ENCODE assay signal across 11 mouse cellular contexts in genomic region chr2:61283829-61284601, GRCm38 (mm10).
DNase-seq lines count a peak whose midpoint lies in the region; ATAC-seq and TF ChIP-seq lines count a peak whose summit lies in the region.
"Had no signal": no experiment of that assay in that cellular context is flagged by ENCODE, and none has a peak within 500 bp of the region (broad histone marks: within the 10 kb centered on the region; RNA-seq: fewer than 3 reads in every experiment).

No protein-coding gene starts in this region.

- intact Hi-C loops in heart, adult 2 months (cut with DNase I): no loop called here
- intact Hi-C loops in gastrocnemius, postnatal 14 days (cut with DNase I; ENCODE audit: low total_unique reads): no loop called here

- 54% methylated on average over 9 of the region's 9 CpGs for WGBS in heart, adult 2 months
- WGBS in lung, embryonic 14.5 days: 56% methylated on average over 9 of the region's 9 CpGs
- WGBS in embryonic facial prominence, embryonic 13.5 days: 53% methylated on average over 9 of the region's 9 CpGs

- H3K4me1 ChIP-seq in heart, adult 2 months (ENCODE audit: control insufficient read depth, insufficient read depth, low read length): peaks cover 1% of the 10 kb centered on the region; the same call in 1 of the 2 replicates
- H3K4me1 ChIP-seq in lung, embryonic 14.5 days (ENCODE audit: insufficient read depth): peaks cover 10% of the 10 kb centered on the region; the same call in 1 of the 2 replicates
- H3K4me1 ChIP-seq in embryonic facial prominence, embryonic 13.5 days: peaks cover 10% of the 10 kb centered on the region

- no peak for TF ChIP-seq EP300 in heart, adult 2 months (IDR thresholded peaks at IDR 0.05; ENCODE audit: insufficient read depth, low read depth, low read length)

- H3K27ac ChIP-seq in heart, adult 2 months: no peak overlapping the region
- no peak overlapping the region for H3K27ac ChIP-seq in lung, embryonic 14.5 days (ENCODE audit: low read depth)
- H3K27ac ChIP-seq in embryonic facial prominence, embryonic 13.5 days: no peak overlapping the region
- H3K27ac ChIP-seq: lung, embryonic 15.5 days had no signal

- H3K79me2 ChIP-seq in heart, adult 2 months (replicated peaks; ENCODE audit: control insufficient read depth, insufficient read depth, low read length): no peaks in the 10 kb centered on the region

- H3K9me3 ChIP-seq in lung, embryonic 14.5 days (ENCODE audit: low read depth, low read length): no peaks in the 10 kb centered on the region
- no peaks in the 10 kb centered on the region for H3K9me3 ChIP-seq in embryonic facial prominence, embryonic 13.5 days
- H3K9me3 ChIP-seq: lung, embryonic 15.5 days had no signal

- TF ChIP-seq CTCF in heart, adult 2 months (IDR thresholded peaks at IDR 0.05): no peak
- TF ChIP-seq CTCF in lung, embryonic 14.5 days (IDR thresholded peaks at IDR 0.05; ENCODE audit: low read depth): no peak

- 0 out of 2 replicates have a peak, but pooled peaks have one; percentile 31 for ATAC-seq in lung, embryonic 14.5 days (ENCODE audit: insufficient read depth)
- no peak for ATAC-seq in embryonic facial prominence, embryonic 13.5 days (ENCODE audit: insufficient number of reproducible peaks, insufficient read depth, low FRiP score, low TSS enrichment, low read depth)

- H3K4me3 ChIP-seq in heart, adult 2 months: no peak overlapping the region
- no peak overlapping the region for H3K4me3 ChIP-seq in lung, embryonic 14.5 days (ENCODE audit: low read depth, low read length)
- H3K4me3 ChIP-seq in embryonic facial prominence, embryonic 13.5 days: no peak overlapping the region
- H3K4me3 ChIP-seq: lung, embryonic 15.5 days had no signal

- H3K4me2 ChIP-seq in lung, embryonic 14.5 days: peak overlapping the region; percentile 33; the same call in 1 of the 2 replicates
- peak overlapping the region; percentile 39 for H3K4me2 ChIP-seq in embryonic facial prominence, embryonic 13.5 days
- H3K4me2 ChIP-seq: lung, embryonic 15.5 days had no signal

- no peaks in the 10 kb centered on the region for H3K27me3 ChIP-seq in heart, adult 2 months (ENCODE audit: control insufficient read depth, insufficient read depth, low read length)
- no peaks in the 10 kb centered on the region for H3K27me3 ChIP-seq in lung, embryonic 14.5 days (ENCODE audit: insufficient read depth, low read length)
- H3K27me3 ChIP-seq in embryonic facial prominence, embryonic 13.5 days: no peaks in the 10 kb centered on the region
- H3K27me3 ChIP-seq: lung, embryonic 15.5 days had no signal

- TF ChIP-seq POLR2A in heart, adult 2 months (IDR thresholded peaks at IDR 0.05; ENCODE audit: insufficient read depth, low read depth, low read length): no peak

- DNase-seq in heart, adult 11 months: peak; percentile 76
- no peak for DNase-seq in heart, adult 2 months
- peak; percentile 79 for DNase-seq in lung, embryonic 14.5 days
- DNase-seq in lung, postnatal 36 days: no peak
- DNase-seq in kidney, postnatal 25 days: peak; percentile 25 to 38
- DNase-seq in gastrocnemius, postnatal 14 days: no peak
- DNase-seq in cerebellum, postnatal 4 days (ENCODE audit: low spot score in 2 of 2): no peak
- DNase-seq: adrenal gland, adult 8-10 months; cerebellum, adult 18-20 months had no signal

- H3K9ac ChIP-seq in heart, adult 2 months (ENCODE audit: low read depth, low read length): no peak overlapping the region
- H3K9ac ChIP-seq in lung, embryonic 14.5 days: no peak overlapping the region
- no peak overlapping the region for H3K9ac ChIP-seq in embryonic facial prominence, embryonic 13.5 days
- H3K9ac ChIP-seq: lung, embryonic 15.5 days had no signal

- no peaks in the 10 kb centered on the region for H3K36me3 ChIP-seq in heart, adult 2 months (ENCODE audit: control insufficient read depth, insufficient read depth, low read length)
- no peaks in the 10 kb centered on the region for H3K36me3 ChIP-seq in lung, embryonic 14.5 days (ENCODE audit: insufficient read depth)
- H3K36me3 ChIP-seq in embryonic facial prominence, embryonic 13.5 days: no peaks in the 10 kb centered on the region
- H3K36me3 ChIP-seq: lung, embryonic 15.5 days had no signal

Comparison
In these comparisons a context has a peak if more than half of its experiments do, and no peak if none do; other contexts are left out.
1. DNase-seq: peak in heart, adult 11 months (single experiment), lung, embryonic 14.5 days (single experiment) and kidney, postnatal 25 days (2 of 2); none in heart, adult 2 months (0 of 2), lung, postnatal 36 days (single experiment), gastrocnemius, postnatal 14 days (single experiment) and cerebellum, postnatal 4 days (0 of 2).